Mouse (Mus musculus): ENCODE measurements around the gene Myo1d. TPM values are rescaled to one million over a fixed set of nuclear protein-coding genes. Genes with fewer than 3 reads are reported as not detected.
"Not testable (repeated sequence)": the region's sequence is repeated elsewhere in the genome, so short reads cannot be mapped to it uniquely, and the experiment has no call there.

Myo1d gene
- polyA plus RNA-seq, 1 experiment from 2014 or later = 1.4 TPM

DNA sequence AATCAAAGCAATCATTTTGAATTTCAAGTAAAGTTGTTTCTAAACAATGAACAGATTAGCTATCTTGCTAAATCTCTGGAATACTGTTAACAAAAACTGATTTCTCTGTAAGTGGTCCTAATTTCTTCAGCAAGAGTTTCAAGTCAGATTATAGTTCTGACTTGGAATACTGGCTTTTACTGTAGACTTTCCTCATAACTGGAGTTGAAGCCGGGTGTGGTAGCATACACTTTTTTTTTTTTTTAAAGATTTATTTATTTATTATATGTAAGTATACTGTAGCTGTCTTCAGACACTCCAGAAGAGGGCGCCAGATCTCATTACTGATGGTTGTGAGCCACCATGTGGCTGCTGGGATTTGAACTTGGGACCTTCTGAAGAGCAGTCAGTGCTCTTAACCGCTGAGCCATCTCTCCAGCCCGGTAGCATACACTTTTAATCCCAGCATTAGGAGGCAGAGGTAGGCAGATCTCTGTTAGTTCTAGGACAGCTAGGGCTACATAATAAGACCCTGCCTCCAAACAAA lies 316.2 kb downstream of the Myo1d start:
- H3K4me1 ChIP-seq; H3K9ac ChIP-seq; H3K4me2 ChIP-seq; H3K9me3 ChIP-seq (replicated peaks); H3K4me3 ChIP-seq; ATAC-seq; H3K27ac ChIP-seq; H3K27me3 ChIP-seq: not testable (repeated sequence)
- peaks cover 89% of the 10 kb centered on the region for H3K36me3 ChIP-seq (ENCODE audit: poor library complexity, severe bottlenecking)
- 86% methylated on average over 4 of the region's 4 CpGs for WGBS

- H3K27me3 ChIP-seq = no peaks in the 10 kb centered on the region
- no peak overlapping the region for H3K27ac ChIP-seq
- H3K9me3 ChIP-seq (replicated peaks) = no peaks in the 10 kb centered on the region
- WGBS = 100% methylated on average over 1 of the region's 1 CpGs
- H3K4me3 ChIP-seq = no peak overlapping the region
- H3K4me1 ChIP-seq = no peaks in the 10 kb centered on the region
- H3K9ac ChIP-seq = no peak overlapping the region
- H3K4me2 ChIP-seq = no peak overlapping the region
- no peak for ATAC-seq
- H3K36me3 ChIP-seq (ENCODE audit: poor library complexity, severe bottlenecking) = peaks cover 68% of the 10 kb centered on the region
These were observed 326.6 kb downstream of the Myo1d start for GRCm38 (mm10) chr11:80453198-80453597.

- Histone ChIP-seq H3K9ac (no peak overlapping the region), H3K27me3 (no peaks in the 10 kb centered on the region), H3K9me3 (replicated peaks) (no peaks in the 10 kb centered on the region), H3K27ac (no peak overlapping the region), H3K4me3 (no peak overlapping the region), H3K4me1 (no peaks in the 10 kb centered on the region), H3K36me3 (ENCODE audit: poor library complexity, severe bottlenecking) (peaks cover 68% of the 10 kb centered on the region), H3K4me2 (no peak overlapping the region)
- ATAC-seq = no peak
- WGBS = 96% methylated on average over 3 of the region's 3 CpGs
These were observed 327.6 kb downstream of the Myo1d start for GRCm38 (mm10) chr11:80452242-80452641.

GRCm38 (mm10) chr11:80449859-80450258 lies 330.0 kb downstream of the Myo1d start:
- peaks cover 71% of the 10 kb centered on the region for H3K36me3 ChIP-seq (ENCODE audit: poor library complexity, severe bottlenecking)
- H3K4me3 ChIP-seq = no peak overlapping the region
- no peak for ATAC-seq
- H3K4me2 ChIP-seq = no peak overlapping the region
- no peaks in the 10 kb centered on the region for H3K4me1 ChIP-seq
- WGBS = 99% methylated on average over 2 of the region's 2 CpGs
- no peak overlapping the region for H3K27ac ChIP-seq
- no peaks in the 10 kb centered on the region for H3K27me3 ChIP-seq
- H3K9me3 ChIP-seq (replicated peaks) = no peaks in the 10 kb centered on the region
- no peak overlapping the region for H3K9ac ChIP-seq

DNA sequence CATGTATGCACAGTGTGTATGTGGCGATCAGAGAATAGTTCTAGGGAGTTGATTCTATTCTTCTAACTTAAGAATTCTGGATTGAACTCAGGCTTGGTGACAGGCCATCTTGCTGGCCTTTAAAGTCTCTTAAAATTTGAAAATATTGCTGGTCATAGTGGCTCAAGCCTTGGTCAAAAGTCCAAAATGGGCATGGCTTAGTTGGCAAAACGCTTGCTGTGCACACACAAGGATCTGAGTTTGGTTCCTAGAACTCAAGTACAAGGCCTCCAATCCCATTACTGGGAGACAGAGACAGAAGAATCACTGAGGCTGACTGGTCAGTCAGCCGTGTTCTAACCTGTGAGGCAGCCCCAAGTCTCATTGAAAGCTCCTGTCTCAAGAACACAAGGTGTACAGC lies 332.9 kb downstream of the Myo1d start:
- Histone ChIP-seq H3K36me3 (ENCODE audit: poor library complexity, severe bottlenecking) (peaks cover 79% of the 10 kb centered on the region), H3K4me1 (no peaks in the 10 kb centered on the region), H3K9ac (no peak overlapping the region), H3K27ac (no peak overlapping the region), H3K4me3 (no peak overlapping the region), H3K27me3 (no peaks in the 10 kb centered on the region), H3K4me2 (no peak overlapping the region), H3K9me3 (replicated peaks) (no peaks in the 10 kb centered on the region)
- ATAC-seq = no peak
- WGBS = 92% methylated on average over 3 of the region's 3 CpGs

Other genes starting within 250 kb of the Myo1d start
- 58.6 and 60.1 TPM in 2 replicates for gene Tmem98, start 30.1 kb upstream of the Myo1d start, polyA plus RNA-seq (2015; fragmentation: Nextera tagmentation; extraction: Ambion mirVana)
- gene Spaca3, start 78.3 kb upstream of the Myo1d start, polyA plus RNA-seq (2015; fragmentation: Nextera tagmentation; extraction: Ambion mirVana) = not detected in 2 replicates

All from forebrain, embryonic 13.5 days (tissue).